Mouse (Mus musculus) yolk sac, embryonic 10.5 days (tissue): ENCODE results near the gene Fastkd2.

Source experiments
- DNase-seq: peaks from one replicate; pipeline ENCODE4 v3.0.0-alpha.2; 2017; ENCODE audit warnings: low spot score

Gene Fastkd2

GRCm38 (mm10) chr1:63730240-63730771 is at the start of gene Fastkd2, which contains the start of gene Mdh1b:
TSS of gene Fastkd2 (plus strand) at chr1:63730614.
TSS of gene Mdh1b (minus strand) at chr1:63730318.
- peak; percentile 92 for DNase-seq

- no peak for DNase-seq
These were observed 43.6 kb upstream of the Fastkd2 start, which contains the start of gene Dytn for GRCm38 (mm10) chr1:63686827-63687226. TSS of gene Dytn (minus strand) at chr1:63686927.

- DNase-seq, result no peak
These were observed 33.6 kb upstream of the Fastkd2 start for GRCm38 (mm10) chr1:63696861-63697260.

GRCm38 (mm10) chr1:63705733-63706132 is 24.7 kb upstream of the Fastkd2 start:
- peak; percentile 21 for DNase-seq

- no peak for DNase-seq
These were observed 21.5 kb upstream of the Fastkd2 start for GRCm38 (mm10) chr1:63708876-63709275.

DNA sequence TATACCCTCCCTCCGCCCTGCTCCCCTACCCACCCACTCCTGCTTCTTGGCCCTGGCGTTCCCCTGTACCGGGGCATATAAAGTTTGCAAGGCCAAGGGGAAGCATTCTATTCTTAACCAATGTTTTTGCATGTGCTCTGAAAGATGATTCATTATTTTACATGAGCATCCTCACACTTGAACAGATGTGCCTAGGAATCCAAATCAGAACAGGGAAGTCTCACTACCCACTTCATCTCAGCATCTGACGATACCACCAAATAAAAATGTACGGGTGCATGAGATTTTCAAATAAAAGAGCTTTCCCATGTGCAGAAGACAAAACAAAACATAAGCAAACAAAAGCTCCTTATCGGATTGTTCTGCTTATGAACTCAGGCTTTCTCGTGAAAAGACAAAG is 10.3 kb upstream of the Fastkd2 start:
- no peak for DNase-seq

DNA sequence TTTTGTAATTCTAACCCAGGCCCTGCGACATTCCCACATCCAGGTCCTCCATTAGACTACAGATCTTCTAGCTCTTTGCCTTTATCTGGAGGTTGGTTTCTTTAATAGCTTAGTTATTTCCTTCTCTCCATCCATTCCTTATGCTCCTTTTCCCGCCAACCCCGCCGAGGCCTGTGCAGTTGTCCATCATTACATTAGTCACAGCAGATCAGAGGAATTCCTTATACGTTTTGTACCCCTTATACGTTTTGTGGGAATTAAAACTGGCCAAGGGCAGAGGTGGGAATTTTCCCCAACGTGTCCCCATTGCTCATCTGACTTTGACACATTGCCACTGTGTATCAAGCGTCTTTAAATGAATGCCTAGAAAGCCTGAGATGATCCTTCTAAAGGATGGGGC is 618 bp upstream of the Fastkd2 start:
- no peak for DNase-seq

GRCm38 (mm10) chr1:63756005-63756404 is 25.6 kb downstream of the Fastkd2 start:
- DNase-seq, result no peak

- peak; percentile 10 for DNase-seq
These were observed 32.8 kb downstream of the Fastkd2 start for GRCm38 (mm10) chr1:63763212-63763694.

DNA sequence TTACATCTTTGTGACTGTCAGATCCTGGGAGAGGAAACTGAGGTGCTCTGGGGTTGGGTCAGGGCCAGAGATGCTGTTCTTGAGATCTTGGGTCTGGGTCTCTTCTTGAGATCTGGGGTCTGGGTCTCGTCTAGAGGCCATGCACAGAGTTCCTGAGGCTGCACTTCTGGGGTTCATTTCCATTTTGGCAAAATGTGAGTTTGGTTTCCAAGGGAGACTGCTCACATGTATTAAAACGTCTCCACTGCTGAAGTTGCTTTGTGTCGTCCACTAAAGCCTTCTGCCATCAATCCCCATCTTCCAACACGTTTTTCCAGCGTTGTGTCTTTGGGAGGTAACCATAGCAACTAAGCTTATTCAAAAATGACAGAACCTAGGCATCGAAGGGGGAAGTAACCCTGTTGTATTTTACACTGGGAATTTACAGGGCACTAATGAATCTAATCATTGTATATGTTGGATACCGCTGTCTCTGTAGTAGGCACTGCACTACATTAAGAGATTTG is 33.5 kb downstream of the Fastkd2 start:
- DNase-seq, result no peak

- DNase-seq, result no peak
These were observed 34.0 kb downstream of the Fastkd2 start for GRCm38 (mm10) chr1:63764395-63764794.

GRCm38 (mm10) chr1:63768112-63768511 is 37.7 kb downstream of the Fastkd2 start:
- DNase-seq, result no peak

- no peak for DNase-seq
These were observed 38.8 kb downstream of the Fastkd2 start, which contains the start of gene 4933402D24Rik for GRCm38 (mm10) chr1:63769167-63769566. TSS of gene 4933402D24Rik (minus strand) at chr1:63769267.

GRCm38 (mm10) chr1:63770309-63770708 is 39.9 kb downstream of the Fastkd2 start:
- DNase-seq, result no peak

- DNase-seq, result no peak
These were observed 46.0 kb downstream of the Fastkd2 start for GRCm38 (mm10) chr1:63776396-63776795.

DNA sequence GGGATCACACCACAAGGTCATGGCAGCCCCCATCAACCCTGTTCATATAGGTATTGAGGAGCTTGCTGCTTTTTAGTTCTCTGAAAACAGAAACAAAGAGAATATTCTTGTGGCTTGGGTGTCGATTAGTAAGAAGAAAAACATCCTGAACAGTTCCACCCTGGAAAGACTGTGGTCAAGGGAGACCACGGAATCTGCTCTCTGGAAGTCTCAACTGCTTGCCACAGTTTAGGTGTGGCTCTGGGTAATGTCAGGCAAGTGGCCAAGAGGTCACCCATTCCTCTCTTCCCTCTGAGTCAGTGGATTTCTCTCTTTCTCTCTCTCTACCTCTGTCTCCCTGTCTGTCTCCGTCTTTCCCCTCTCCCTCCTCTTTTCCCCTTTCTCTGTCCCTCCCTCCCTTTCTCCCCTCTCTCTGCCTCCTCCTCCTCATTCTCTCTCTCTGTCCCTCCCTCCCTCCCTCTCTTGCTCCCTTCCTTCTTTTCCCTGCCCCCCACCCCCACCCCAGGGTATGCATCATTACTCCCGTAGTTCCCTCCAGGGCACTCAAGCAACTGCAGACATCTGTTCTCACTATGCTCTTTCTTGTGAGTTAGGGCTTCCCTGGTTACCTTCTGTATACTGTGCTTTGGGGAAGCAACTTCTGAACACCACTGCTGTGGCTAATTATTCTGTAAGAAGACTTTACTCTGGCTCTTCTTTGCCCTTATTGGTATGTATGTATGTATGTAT is 46.7 kb downstream of the Fastkd2 start:
- DNase-seq, result no peak

GRCm38 (mm10) chr1:63794326-63794725 is 63.9 kb downstream of the Fastkd2 start:
- DNase-seq, result no peak
